Mouse (Mus musculus): ENCODE measurements around the gene Tfr2. TPM values are rescaled to one million over a fixed set of nuclear protein-coding genes. Genes with fewer than 3 reads are reported as not detected.

Tfr2 gene
- polyA plus RNA-seq, 1 experiment from 2014 or later = 4.9 TPM

Other genes with a start within 250 kb of the Tfr2 start
- 14.2 and 17.2 TPM in 2 replicates for gene Slc12a9, start 236.2 kb upstream of the Tfr2 start, polyA plus RNA-seq (2016; fragmentation: Nextera tagmentation; extraction: Ambion mirVana)
- gene Ephb4, start 219.7 kb upstream of the Tfr2 start, polyA plus RNA-seq (2016; fragmentation: Nextera tagmentation; extraction: Ambion mirVana) = 29.7 and 31.4 TPM in 2 replicates
- 0.05 and 0.13 TPM in 2 replicates for gene Zan, start 92.8 kb upstream of the Tfr2 start, polyA plus RNA-seq (2016; fragmentation: Nextera tagmentation; extraction: Ambion mirVana)
- gene Pop7, start 67.3 kb upstream of the Tfr2 start, polyA plus RNA-seq (2016; fragmentation: Nextera tagmentation; extraction: Ambion mirVana) = 56.1 and 70.9 TPM in 2 replicates
- gene Gigyf1, start 51.3 kb upstream of the Tfr2 start, polyA plus RNA-seq (2016; fragmentation: Nextera tagmentation; extraction: Ambion mirVana) = 14.7 and 14.9 TPM in 2 replicates
- gene Epo, start 36.6 kb upstream of the Tfr2 start, polyA plus RNA-seq (2016; fragmentation: Nextera tagmentation; extraction: Ambion mirVana) = 1.3 and 4.5 TPM in 2 replicates
- gene Gnb2, start 36.3 kb upstream of the Tfr2 start, polyA plus RNA-seq (2016; fragmentation: Nextera tagmentation; extraction: Ambion mirVana) = 387 and 460 TPM in 2 replicates
- gene Actl6b, start 16.3 kb upstream of the Tfr2 start, polyA plus RNA-seq (2016; fragmentation: Nextera tagmentation; extraction: Ambion mirVana) = 10.3 and 47.6 TPM in 2 replicates
- 15.2 and 27.5 TPM in 2 replicates for gene Mospd3, start 31.2 kb downstream of the Tfr2 start, polyA plus RNA-seq (2016; fragmentation: Nextera tagmentation; extraction: Ambion mirVana)
- 72.2 and 95.5 TPM in 2 replicates for gene Pcolce, start 43.9 kb downstream of the Tfr2 start, polyA plus RNA-seq (2016; fragmentation: Nextera tagmentation; extraction: Ambion mirVana)
- gene Fbxo24, start 59.2 kb downstream of the Tfr2 start, polyA plus RNA-seq (2016; fragmentation: Nextera tagmentation; extraction: Ambion mirVana) = 0.30 TPM in 2 replicates
- 35.3 and 39.7 TPM in 2 replicates for gene Lrch4, start 59.3 kb downstream of the Tfr2 start, polyA plus RNA-seq (2016; fragmentation: Nextera tagmentation; extraction: Ambion mirVana)
- 14.1 and 14.9 TPM in 2 replicates for gene Gm20605, start 59.3 kb downstream of the Tfr2 start, polyA plus RNA-seq (2016; fragmentation: Nextera tagmentation; extraction: Ambion mirVana)
- 7.1 and 7.8 TPM in 2 replicates for gene Sap25, start 71.5 kb downstream of the Tfr2 start, polyA plus RNA-seq (2016; fragmentation: Nextera tagmentation; extraction: Ambion mirVana)
- gene Irs3, start 75.9 kb downstream of the Tfr2 start, polyA plus RNA-seq (2016; fragmentation: Nextera tagmentation; extraction: Ambion mirVana) = 0.42 and 0.67 TPM in 2 replicates
- gene Agfg2, start 114.9 kb downstream of the Tfr2 start, polyA plus RNA-seq (2016; fragmentation: Nextera tagmentation; extraction: Ambion mirVana) = 25.9 and 27.6 TPM in 2 replicates
- gene Nyap1, start 171.8 kb downstream of the Tfr2 start, polyA plus RNA-seq (2016; fragmentation: Nextera tagmentation; extraction: Ambion mirVana) = 4.7 and 9.5 TPM in 2 replicates
- gene Tsc22d4, start 175.9 kb downstream of the Tfr2 start, polyA plus RNA-seq (2016; fragmentation: Nextera tagmentation; extraction: Ambion mirVana) = 82.5 and 86.0 TPM in 2 replicates
- 51.4 and 78.3 TPM in 2 replicates for gene Ppp1r35, start 209.0 kb downstream of the Tfr2 start, polyA plus RNA-seq (2016; fragmentation: Nextera tagmentation; extraction: Ambion mirVana)
- gene Mepce, start 217.8 kb downstream of the Tfr2 start, polyA plus RNA-seq (2016; fragmentation: Nextera tagmentation; extraction: Ambion mirVana) = 12.6 TPM in 2 replicates
- gene Zcwpw1, start 218.0 kb downstream of the Tfr2 start, polyA plus RNA-seq (2016; fragmentation: Nextera tagmentation; extraction: Ambion mirVana) = 11.9 and 13.9 TPM in 2 replicates